Mouse (Mus musculus) left cerebral cortex, postnatal 10 days (tissue): Measurements from ENCODE around the gene Itpripl2. TPM values are rescaled to one million over a fixed set of nuclear protein-coding genes. Genes with fewer than 3 reads are reported as not detected.

Experiments
- DNase-seq, 2 experiments: peaks; one replicate each; pipeline ENCODE4 v3.0.0; 2021 to 2022; ENCODE audit warnings: low spot score in 2 of 2, mixed read lengths in 1 of 2; ENCODE audit errors: extremely low spot score in 1 of 2
- intact Hi-C: fragments of 180-260 bp; cut with DNase I; formaldehyde crosslinking; loops from one replicate; pipeline ENCODE4 v1.15.1; 2025
- total RNA-seq, 2 experiments: library from RNA; stranded (reverse); gene quantifications; 2 replicates each; pipeline ENCODE4 v1.2.3; 2021

Itpripl2 gene
- 1 to 10 TPM; 3.6 to 3.9 TPM for total RNA-seq

GRCm38 (mm10) chr7:118491431-118492147, at the start of gene Itpripl2:
Gene Itpripl2 (minus strand): TSS chr7:118491975.
- DNase-seq: peak; percentile 13 to 89
- intact Hi-C loops: no loop called here

DNA sequence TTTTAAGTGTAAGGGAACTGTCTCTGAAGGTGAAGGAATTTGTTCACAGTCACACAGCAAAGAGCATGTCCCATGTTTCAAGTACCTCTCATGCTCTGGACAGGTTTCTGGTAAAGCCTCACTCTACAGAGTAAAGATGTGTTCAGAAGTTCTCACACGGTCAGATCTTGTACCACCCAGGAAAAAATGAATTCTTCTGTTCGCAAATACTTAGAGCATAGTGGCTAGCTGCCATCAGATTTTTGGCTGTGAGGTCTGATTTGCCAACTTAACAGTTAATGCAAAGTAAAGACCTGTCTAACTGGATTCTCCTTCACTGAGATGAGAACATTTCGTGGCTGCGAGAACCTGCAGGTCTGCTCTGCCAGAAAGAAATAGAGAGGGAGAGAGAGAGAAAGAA, 43.3 kb upstream of the Itpripl2 start:
- no peak for DNase-seq
- intact Hi-C loops: no loop called here

- no peak for DNase-seq
- intact Hi-C loops: loop anchor here (5.0 kb wide), 1 partner anchor 227 kb away; no protein-coding TSS in a partner anchor
Observed at GRCm38 (mm10) chr7:118534326-118534725, 42.6 kb upstream of the Itpripl2 start.

DNA sequence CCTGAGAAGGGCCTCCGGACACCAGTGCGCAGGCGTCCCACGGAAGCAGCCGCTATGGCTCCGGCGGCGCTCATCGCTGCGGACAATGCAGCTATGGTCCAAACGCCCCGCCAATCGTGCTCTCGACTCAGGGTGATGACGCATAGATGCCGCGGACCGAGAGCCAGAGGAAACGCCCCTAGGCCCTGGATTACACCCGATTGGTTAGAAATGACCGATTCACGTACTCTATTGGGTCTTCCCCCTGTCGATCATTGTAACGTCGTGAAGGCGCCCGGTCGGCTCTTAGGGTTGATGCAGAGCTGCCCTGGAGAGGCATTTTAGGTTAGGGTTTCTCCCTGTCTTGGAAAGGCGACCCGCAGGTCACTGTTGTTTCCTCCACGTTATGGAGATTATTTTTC, 41.4 kb upstream of the Itpripl2 start, which contains the start of gene Coq7:
TSS of gene Coq7 (minus strand) at position 179 of the 401 bp plus-strand sequence.
- peak; percentile 96 for DNase-seq
- intact Hi-C loops: loop anchor here (5.0 kb wide), 1 partner anchor 226 kb away; no protein-coding TSS in a partner anchor

- intact Hi-C loops: loop anchor here (5.0 kb wide), 1 partner anchor 225 kb away; no protein-coding TSS in a partner anchor
Observed at GRCm38 (mm10) chr7:118532519-118533177, 40.9 kb upstream of the Itpripl2 start.

DNA sequence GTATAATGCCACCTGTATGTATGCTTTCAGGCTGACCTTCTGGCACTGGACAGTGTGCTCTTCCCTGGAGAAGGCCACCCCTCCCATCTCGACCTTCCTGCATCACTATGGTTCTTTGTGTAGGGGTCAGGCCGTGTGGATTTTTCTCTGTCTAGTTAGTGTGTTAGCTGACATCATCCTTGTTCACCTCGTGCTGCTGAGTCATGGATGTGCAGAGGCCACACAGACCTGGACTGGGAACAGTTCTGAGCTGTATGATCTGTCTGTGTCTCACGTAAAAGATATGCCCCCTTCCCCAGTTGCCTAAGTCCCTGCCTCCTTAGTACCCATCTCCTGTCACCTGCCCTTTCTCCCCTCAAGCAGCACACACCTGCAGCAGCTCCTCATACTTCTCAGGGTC, 35.2 kb upstream of the Itpripl2 start:
- DNase-seq: no peak
- intact Hi-C loops: no loop called here

More at GRCm38 (mm10) chr7:118532519-118533177, 40.9 kb upstream of the Itpripl2 start:
- peak; percentile 96 to 98 for DNase-seq

DNA sequence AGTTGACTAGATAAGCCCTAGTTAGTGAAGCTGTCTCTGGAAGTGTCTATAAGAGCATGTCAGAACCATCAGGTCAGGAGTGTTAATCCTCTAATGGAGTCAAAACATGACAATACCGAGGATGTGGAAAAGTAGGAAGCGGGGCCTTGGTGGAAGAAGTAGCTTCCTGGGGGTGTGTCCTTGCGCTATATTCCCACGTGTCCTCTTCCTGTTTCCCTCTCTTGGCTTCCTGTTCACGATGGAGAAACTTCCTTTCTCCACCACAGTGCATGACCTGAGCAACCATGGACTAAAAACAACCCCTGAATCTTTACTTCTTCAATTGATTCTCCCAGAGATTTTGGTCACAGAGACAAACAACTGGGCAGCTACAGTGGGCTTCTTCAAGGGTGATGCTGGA, 30.3 kb upstream of the Itpripl2 start:
- DNase-seq: no peak
- intact Hi-C loops: no loop called here

- intact Hi-C loops: loop anchor here (5.0 kb wide), 2 partner anchors 72 to 217 kb away; partner anchors contain the start of gene Syt17
- DNase-seq: no peak
Observed at GRCm38 (mm10) chr7:118519661-118520060, 27.9 kb upstream of the Itpripl2 start.

DNA sequence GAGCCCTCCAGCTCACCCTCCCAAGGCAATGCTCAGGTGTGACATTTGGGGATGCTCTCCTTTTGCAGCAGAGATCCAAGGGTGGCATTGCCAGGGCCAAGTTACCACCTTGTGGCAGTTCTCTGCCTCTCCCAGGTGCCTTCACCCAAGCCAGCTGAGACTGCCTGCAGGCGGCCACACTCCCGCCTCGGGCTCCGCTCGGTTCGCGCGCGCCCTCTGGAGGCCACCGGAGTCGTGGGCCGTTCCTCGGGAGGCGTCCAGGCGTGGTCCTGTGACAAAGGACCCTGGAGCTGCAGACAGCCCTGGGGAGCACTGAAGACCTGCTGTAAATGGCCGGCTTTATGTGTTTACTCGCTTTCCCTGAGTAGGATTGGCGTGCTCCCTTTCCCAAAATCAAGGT, 26.9 kb upstream of the Itpripl2 start:
- DNase-seq: peak; percentile 45 to 84
- intact Hi-C loops: loop anchor here (5.0 kb wide), 2 partner anchors 71 to 216 kb away; partner anchors contain the start of gene Syt17

DNA sequence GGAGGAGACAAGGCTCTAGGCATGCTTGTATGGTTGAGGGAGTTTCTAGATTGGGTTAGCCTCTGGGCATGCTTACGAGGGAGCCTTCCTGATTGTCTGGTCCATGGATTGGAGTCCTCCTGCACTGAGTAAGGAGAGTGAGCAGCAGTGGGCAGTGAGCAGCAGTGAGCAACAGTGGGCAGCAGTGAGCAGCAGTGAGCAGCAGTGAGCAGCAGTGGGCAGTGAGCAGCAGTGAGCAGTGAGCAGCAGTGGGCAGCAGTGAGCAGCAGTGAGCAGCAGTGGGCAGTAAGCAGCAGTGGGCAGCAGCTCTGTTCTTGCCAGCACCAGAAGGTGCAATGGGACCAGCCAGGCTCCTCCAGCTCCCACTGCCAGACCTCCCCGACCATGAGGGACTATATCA, 26.0 kb upstream of the Itpripl2 start:
- no peak for DNase-seq
- intact Hi-C loops: loop anchor here (5.0 kb wide), 2 partner anchors 71 to 216 kb away; partner anchors contain the start of gene Syt17

DNA sequence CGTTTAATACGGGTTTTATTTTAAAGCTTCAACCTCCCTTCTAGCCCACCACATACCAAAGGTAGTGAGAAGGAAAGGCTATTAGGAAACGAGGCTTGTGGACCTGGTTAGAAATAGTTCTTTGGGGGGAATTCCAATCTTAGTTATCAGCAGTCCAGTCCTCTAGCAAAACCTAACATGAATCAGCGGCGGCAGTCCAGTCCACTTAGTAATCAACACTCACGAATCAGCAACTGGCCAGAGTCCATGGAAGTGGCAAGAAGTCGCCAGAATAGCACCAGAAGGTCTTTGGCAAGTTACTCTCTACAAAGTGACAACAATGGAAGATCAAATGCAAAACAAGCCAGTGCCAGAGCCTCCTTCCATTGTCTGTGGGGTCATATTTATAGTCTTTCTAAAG, 16.8 kb upstream of the Itpripl2 start:
- intact Hi-C loops: no loop called here

DNA sequence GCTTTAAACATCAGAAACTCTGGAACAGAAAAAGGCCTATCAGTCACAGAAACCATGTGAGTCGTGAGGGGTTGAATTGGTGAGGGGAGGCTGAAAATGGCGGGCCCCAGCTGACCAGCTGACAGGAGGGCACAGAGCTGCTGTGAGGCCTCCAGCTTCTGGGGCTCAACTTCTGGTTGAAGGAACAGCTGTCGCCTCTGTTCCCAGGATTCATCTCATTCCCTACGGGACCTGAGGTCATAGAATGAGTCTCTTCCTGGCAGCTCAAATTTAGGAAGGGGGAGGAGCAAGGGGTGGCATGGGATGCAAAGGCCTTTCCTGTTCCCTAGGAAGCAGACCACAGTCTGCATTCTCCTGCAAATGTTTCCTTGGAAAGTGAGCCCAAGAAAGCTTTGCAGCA, 12.1 kb upstream of the Itpripl2 start:
- intact Hi-C loops: no loop called here
- no peak for DNase-seq

More for the DNA sequence above, 16.8 kb upstream of the Itpripl2 start:
- no peak for DNase-seq

- intact Hi-C loops: no loop called here
- no peak for DNase-seq
Observed at GRCm38 (mm10) chr7:118502333-118502732, 10.6 kb upstream of the Itpripl2 start.

DNA sequence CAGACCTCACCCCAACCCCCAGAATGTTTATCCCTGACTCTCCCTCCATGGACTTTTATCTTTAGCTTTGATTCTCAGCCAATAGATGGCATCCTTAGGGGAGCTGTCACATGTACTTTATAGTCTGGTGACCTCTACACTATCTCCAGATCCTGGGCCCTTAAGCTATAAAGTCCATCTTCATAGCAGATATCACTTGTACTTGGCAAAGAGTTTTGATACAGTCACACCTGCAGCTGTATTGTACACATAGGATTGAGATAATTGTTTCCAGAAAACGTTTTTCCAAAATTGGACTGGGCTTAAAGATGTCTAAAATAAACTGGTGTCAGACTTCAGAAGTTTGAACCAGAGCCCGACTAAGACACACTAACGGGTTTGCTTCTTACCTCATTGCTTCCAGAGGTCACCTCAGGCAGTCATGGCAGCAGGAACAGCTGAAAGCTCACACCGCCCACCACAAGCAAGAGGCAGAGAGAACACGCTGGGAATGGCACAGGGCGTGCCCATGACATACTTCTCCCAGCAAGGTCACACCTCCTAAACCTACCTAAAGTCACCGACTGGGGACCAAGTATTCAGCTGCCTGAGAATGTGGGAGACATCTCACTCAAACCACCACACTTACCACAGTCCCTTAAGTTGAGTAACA, 8.1 kb upstream of the Itpripl2 start:
- no peak for DNase-seq
- intact Hi-C loops: no loop called here

GRCm38 (mm10) chr7:118498984-118499783, 7.4 kb upstream of the Itpripl2 start:
- no peak for DNase-seq
- intact Hi-C loops: no loop called here

- DNase-seq: no peak
- intact Hi-C loops: no loop called here
Observed at GRCm38 (mm10) chr7:118494892-118495579, 3.3 kb upstream of the Itpripl2 start.

GRCm38 (mm10) chr7:118493892-118494291, 2.1 kb upstream of the Itpripl2 start:
- DNase-seq: no peak
- intact Hi-C loops: no loop called here
